Mouse (Mus musculus) MEL (cell line): ENCODE measurements around the gene H2-M5. TPM values are rescaled to one million over a fixed set of nuclear protein-coding genes. Genes with fewer than 3 reads are reported as not detected.

Source experiments
- DNase-seq: peaks from one replicate; pipeline ENCODE4 v3.0.0; 2011; ENCODE audit warnings: low read depth, low spot score
- H3K27ac ChIP-seq: 2 replicates; pipeline ENCODE4 v1.5.1; 2012; ENCODE audit warnings: low read depth, mild to moderate bottlenecking, control low read depth, low read length, moderate library complexity; ENCODE audit not compliant: control insufficient read depth
- H3K27me3 ChIP-seq, 2 experiments: fragments of 150-350 bp in 1 of 2; sonication (generic) in 1 of 2; 2 replicates each; pipeline ENCODE4 v1.6.1; 2012; ENCODE audit warnings: low read length in 2 of 2, mild to moderate bottlenecking in 2 of 2, improper control_type of control experiment in 1 of 2, moderate library complexity in 1 of 2; ENCODE audit not compliant: insufficient read depth in 2 of 2, control insufficient read depth in 1 of 2
- H3K36me3 ChIP-seq, 2 experiments: 2 replicates each; pipeline ENCODE4 v1.6.1; 2012 to 2014; ENCODE audit warnings: low read length in 2 of 2, improper control_type of control experiment in 1 of 2, inconsistent platforms in 1 of 2, mild to moderate bottlenecking in 1 of 2; ENCODE audit not compliant: insufficient read depth in 2 of 2, control insufficient read depth in 1 of 2
- H3K4me1 ChIP-seq, 2 experiments: fragments of 150-350 bp in 1 of 2; sonication (generic) in 1 of 2; 2 replicates each; pipeline ENCODE4 v1.6.1; 2012; ENCODE audit warnings: low read length in 2 of 2, improper control_type of control experiment in 1 of 2, mild to moderate bottlenecking in 1 of 2; ENCODE audit not compliant: insufficient read depth in 2 of 2, control insufficient read depth in 1 of 2
- H3K4me3 ChIP-seq, 2 experiments: fragments of 150-350 bp in 1 of 2; sonication (generic) in 1 of 2; 2 replicates each; pipeline ENCODE4 v1.5.1; 2012; ENCODE audit warnings: low read depth in 2 of 2, low read length in 2 of 2, mild to moderate bottlenecking in 2 of 2, moderate library complexity in 2 of 2, control low read depth in 1 of 2, improper control_type of control experiment in 1 of 2; ENCODE audit not compliant: control insufficient read depth in 1 of 2, insufficient read depth in 1 of 2
- H3K79me2 ChIP-seq: 2 replicates; pipeline ENCODE4 v1.6.1; 2012; ENCODE audit warnings: mild to moderate bottlenecking, low read length, moderate library complexity; ENCODE audit not compliant: control insufficient read depth, poor library complexity, insufficient read depth
- H3K9ac ChIP-seq: 2 replicates; pipeline ENCODE4 v1.6.1; 2012; ENCODE audit warnings: low read depth, mild to moderate bottlenecking, control low read depth, low read length, moderate library complexity; ENCODE audit not compliant: control insufficient read depth, poor library complexity, severe bottlenecking
- H3K9me3 ChIP-seq: fragments of 150-350 bp; sonication (generic); replicated peaks from 2 replicates; pipeline ENCODE4 v1.6.1; 2012; ENCODE audit warnings: mild to moderate bottlenecking, low read length, improper control_type of control experiment, moderate library complexity; ENCODE audit not compliant: insufficient read depth
- CHD1 ChIP-seq: IDR thresholded peaks from 2 replicates; pipeline ENCODE4 v1.6.1; 2012; ENCODE audit warnings: low read depth, mild to moderate bottlenecking, inconsistent platforms, low read length, improper control_type of control experiment
- ETS1 ChIP-seq: IDR thresholded peaks from 2 replicates; pipeline ENCODE4 v1.6.1; 2012; ENCODE audit warnings: low read depth, mild to moderate bottlenecking, inconsistent platforms, low read length, improper control_type of control experiment, moderate library complexity
- GABPA ChIP-seq: IDR thresholded peaks from 2 replicates; pipeline ENCODE4 v1.6.1; 2012; ENCODE audit warnings: low read depth, mild to moderate bottlenecking, inconsistent platforms, low read length, improper control_type of control experiment, moderate library complexity
- GATA1 ChIP-seq: IDR thresholded peaks from 2 replicates; pipeline ENCODE4 v1.6.1; 2011; ENCODE audit warnings: low read depth, low read length, improper control_type of control experiment
- HCFC1 ChIP-seq: IDR thresholded peaks from 2 replicates; pipeline ENCODE4 v1.6.1; 2012; ENCODE audit warnings: low read depth, mild to moderate bottlenecking, inconsistent platforms, low read length, improper control_type of control experiment, moderate library complexity
- JUND ChIP-seq: IDR thresholded peaks from 2 replicates; pipeline ENCODE4 v1.6.1; 2011; ENCODE audit warnings: low read depth, mild to moderate bottlenecking, improper control_type of control experiment, low read length
- KAT2A ChIP-seq: conservative IDR thresholded peaks from 2 replicates; pipeline ENCODE4 v1.6.1; 2012; ENCODE audit warnings: low read depth, low read length, improper control_type of control experiment, inconsistent platforms
- MAFK ChIP-seq: IDR thresholded peaks from 2 replicates; pipeline ENCODE4 v1.6.1; 2011; ENCODE audit warnings: low read depth, mild to moderate bottlenecking, low read length, improper control_type of control experiment, borderline replicate concordance
- MAZ ChIP-seq: IDR thresholded peaks from 2 replicates; pipeline ENCODE4 v1.6.1; 2012; ENCODE audit warnings: low read depth, mild to moderate bottlenecking, inconsistent platforms, low read length, improper control_type of control experiment
- MEF2A ChIP-seq: IDR thresholded peaks from 2 replicates; pipeline ENCODE4 v1.6.1; 2014; ENCODE audit warnings: low read depth, mild to moderate bottlenecking, inconsistent platforms, low read length, improper control_type of control experiment; ENCODE audit not compliant: poor library complexity, insufficient replicate concordance, severe bottlenecking; ENCODE audit errors: extremely low read depth
- NRF1 ChIP-seq: IDR thresholded peaks from 2 replicates; pipeline ENCODE4 v1.6.1; 2014; ENCODE audit warnings: low read depth, mild to moderate bottlenecking, inconsistent platforms, low read length, improper control_type of control experiment, moderate library complexity; ENCODE audit not compliant: poor library complexity, insufficient read depth, severe bottlenecking
- POLR2A ChIP-seq, 2 experiments: IDR thresholded peaks; 2 replicates each; pipeline ENCODE4 v1.6.1; 2011 to 2012; ENCODE audit warnings: low read length in 2 of 2, mild to moderate bottlenecking in 2 of 2, control low read depth in 1 of 2, improper control_type of control experiment in 1 of 2, low read depth in 1 of 2, moderate library complexity in 1 of 2; ENCODE audit not compliant: control insufficient read depth in 1 of 2, insufficient read depth in 1 of 2, poor library complexity in 1 of 2
- POLR2AphosphoS2 ChIP-seq: IDR thresholded peaks from 2 replicates; pipeline ENCODE4 v1.6.1; 2011; ENCODE audit warnings: low read length, improper control_type of control experiment
- RCOR1 ChIP-seq: IDR thresholded peaks from 2 replicates; pipeline ENCODE4 v1.6.1; 2012; ENCODE audit warnings: low read depth, mild to moderate bottlenecking, inconsistent platforms, low read length, improper control_type of control experiment
- TAL1 ChIP-seq: IDR thresholded peaks from 2 replicates; pipeline ENCODE4 v1.6.1; 2012; ENCODE audit warnings: mild to moderate bottlenecking, inconsistent platforms, low read length, moderate library complexity, mixed read lengths
- TBP ChIP-seq: IDR thresholded peaks from 2 replicates; pipeline ENCODE4 v1.8.0; 2011; ENCODE audit warnings: low read depth, low read length, improper control_type of control experiment
- USF1 ChIP-seq: IDR thresholded peaks from 2 replicates; pipeline ENCODE4 v1.6.1; 2014; ENCODE audit warnings: low read depth, mild to moderate bottlenecking, inconsistent platforms, low read length, improper control_type of control experiment, moderate library complexity
- USF2 ChIP-seq, 2 experiments: IDR thresholded peaks; 2 replicates each; pipeline ENCODE4 v1.6.1; 2011 to 2012; ENCODE audit warnings: improper control_type of control experiment in 2 of 2, low read length in 2 of 2, borderline replicate concordance in 1 of 2, inconsistent platforms in 1 of 2, low read depth in 1 of 2, mild to moderate bottlenecking in 1 of 2; ENCODE audit not compliant: insufficient read depth in 1 of 2
- ZC3H11A ChIP-seq: IDR thresholded peaks from 2 replicates; pipeline ENCODE4 v1.6.1; 2012; ENCODE audit warnings: low read depth, mild to moderate bottlenecking, inconsistent platforms, low read length, improper control_type of control experiment
- ZNF384 ChIP-seq: IDR thresholded peaks from 2 replicates; pipeline ENCODE4 v1.6.1; 2012; ENCODE audit warnings: low read depth, mild to moderate bottlenecking, inconsistent platforms, low read length, improper control_type of control experiment
- polyA plus RNA-seq, 2 experiments: library from polyadenylated mRNA; stranded (reverse) in 1 of 2; unstranded in 1 of 2; fragments of >175 nt in 1 of 2; fragments of >200 nt in 1 of 2; gene quantifications; 2 replicates each; pipeline versions ENCODE4 v1.2.1 to v1.2.4; 2012; ENCODE audit warnings: low replicate concordance in 2 of 2, low read depth in 1 of 2; ENCODE audit not compliant: insufficient read length in 2 of 2, insufficient read depth in 1 of 2, missing spikeins in 1 of 2
- total RNA-seq: library from RNA; depleted of rRNA; stranded (reverse); fragments of 300-350 nt; gene quantifications from 2 replicates; pipeline ENCODE4 v1.2.3, GENCODE M21; 2012

H2-M5 gene
- total and polyA plus RNA-seq, 3 experiments: not detected

GRCm38 (mm10) chr17:37018328-37018727, 29.0 kb upstream of the H2-M5 start:
- H3K9ac ChIP-seq: no peak overlapping the region
- H3K4me1 ChIP-seq: no peaks in the 10 kb centered on the region
- H3K36me3 ChIP-seq: no peaks in the 10 kb centered on the region
- H3K79me2 ChIP-seq: no peaks in the 10 kb centered on the region
- no peaks in the 10 kb centered on the region for H3K9me3 ChIP-seq
- no peak for DNase-seq
- TF ChIP-seq ETS1 (no peak), MAZ (no peak), POLR2AphosphoS2 (no peak), CHD1 (no peak), MEF2A (no peak), NRF1 (no peak), JUND (no peak), TAL1 (no peak), GABPA (no peak), ZC3H11A (no peak), GATA1 (no peak), RCOR1 (no peak), HCFC1 (no peak), USF1 (no peak), POLR2A (IDR thresholded peaks at IDR 0.05; ENCODE audit: control insufficient read depth in 1 of 2, insufficient read depth in 1 of 2, low read depth in 1 of 2, low read length in 2 of 2, poor library complexity in 1 of 2) (no peak), TBP (no peak)
- no peak overlapping the region for H3K4me3 ChIP-seq
- H3K27ac ChIP-seq: no peak overlapping the region
- peaks cover 0 to 9% of the 10 kb centered on the region in 2 experiments for H3K27me3 ChIP-seq

- no peak overlapping the region for H3K9ac ChIP-seq
- TF ChIP-seq KAT2A (no peak), MAFK (no peak), USF1 (no peak), HCFC1 (no peak), ZNF384 (no peak), GABPA (no peak), RCOR1 (no peak), POLR2AphosphoS2 (no peak), USF2 (IDR thresholded peaks at IDR 0.05; ENCODE audit: borderline replicate concordance in 1 of 2, insufficient read depth in 1 of 2, low read depth in 1 of 2, low read length in 2 of 2) (no peak), GATA1 (no peak), CHD1 (no peak), ETS1 (no peak)
- H3K79me2 ChIP-seq: no peaks in the 10 kb centered on the region
- H3K9me3 ChIP-seq: no peaks in the 10 kb centered on the region
- no peak for DNase-seq
- H3K27me3 ChIP-seq: peaks cover 0 to 9% of the 10 kb centered on the region in 2 experiments
- no peak overlapping the region for H3K4me3 ChIP-seq
- H3K4me1 ChIP-seq: no peaks in the 10 kb centered on the region
- H3K36me3 ChIP-seq: no peaks in the 10 kb centered on the region
- H3K27ac ChIP-seq: no peak overlapping the region
These were observed 27.0 kb upstream of the H2-M5 start for GRCm38 (mm10) chr17:37016333-37016732.
